Mouse (Mus musculus): Measurements from ENCODE around the gene Wdr95. TPM values are rescaled to one million over a fixed set of nuclear protein-coding genes. Genes with fewer than 3 reads are reported as not detected.

The Wdr95 gene
- polyA plus RNA-seq, 1 experiment, result 0.49 TPM

DNA sequence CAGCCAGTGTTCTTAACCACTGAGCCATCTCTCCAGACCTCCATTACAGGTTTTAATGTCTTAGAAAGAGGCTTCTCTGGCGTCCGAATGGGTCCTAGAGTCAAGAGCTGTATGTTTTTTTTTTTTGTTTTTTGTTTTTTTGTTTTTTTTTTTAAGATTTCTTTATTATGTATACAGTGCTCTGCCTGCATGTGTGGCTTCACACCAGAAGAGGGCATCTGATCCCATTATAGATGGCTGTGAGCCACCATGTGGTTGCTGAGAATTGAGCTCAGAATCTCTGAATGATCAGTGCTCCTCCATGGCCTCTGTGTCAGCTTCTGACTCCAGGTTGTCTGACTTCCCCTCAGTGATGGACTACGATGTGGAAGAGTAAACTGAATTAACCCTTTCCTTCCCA lies 129.5 kb downstream of the Wdr95 start:
- Histone ChIP-seq H3K27me3 (ENCODE audit: control insufficient read depth, insufficient read depth, low read length) (no peaks in the 10 kb centered on the region), H3K36me3 (ENCODE audit: control insufficient read depth, insufficient read depth, low read length) (no peaks in the 10 kb centered on the region), H3K27ac (ENCODE audit: insufficient read depth, low read length) (no peak overlapping the region), H3K4me1 (ENCODE audit: control insufficient read depth, insufficient read depth, insufficient read length) (no peaks in the 10 kb centered on the region), H3K4me3 (ENCODE audit: extremely low read depth, insufficient read depth, insufficient read length) (no peak overlapping the region)
- DNase-seq (ENCODE audit: low read depth in 1 of 2, low spot score in 2 of 2), result no peak
- 63% methylated on average over 3 of the region's 3 CpGs for WGBS
- TF ChIP-seq POLR2A (IDR thresholded peaks at IDR 0.05; ENCODE audit: low read depth, low read length) (no peak), CTCF (IDR thresholded peaks at IDR 0.05; ENCODE audit: extremely low read depth, insufficient read depth, insufficient read length, insufficient replicate concordance) (no peak)

GRCm38 (mm10) chr5:149658741-149659413 lies 130.4 kb downstream of the Wdr95 start:
- 60% methylated on average over 9 of the region's 9 CpGs for WGBS
- DNase-seq (ENCODE audit: low read depth in 1 of 2, low spot score in 2 of 2), result no peak
- TF ChIP-seq CTCF (IDR thresholded peaks at IDR 0.05; ENCODE audit: extremely low read depth, insufficient read depth, insufficient read length, insufficient replicate concordance) (no peak), POLR2A (IDR thresholded peaks at IDR 0.05; ENCODE audit: low read depth, low read length) (no peak)
- Histone ChIP-seq H3K4me1 (ENCODE audit: control insufficient read depth, insufficient read depth, insufficient read length) (no peaks in the 10 kb centered on the region), H3K27me3 (ENCODE audit: control insufficient read depth, insufficient read depth, low read length) (no peaks in the 10 kb centered on the region), H3K36me3 (ENCODE audit: control insufficient read depth, insufficient read depth, low read length) (no peaks in the 10 kb centered on the region), H3K4me3 (ENCODE audit: extremely low read depth, insufficient read depth, insufficient read length) (no peak overlapping the region), H3K27ac (ENCODE audit: insufficient read depth, low read length) (no peak overlapping the region)

- no peaks in the 10 kb centered on the region for H3K4me1 ChIP-seq (ENCODE audit: control insufficient read depth, insufficient read depth, insufficient read length)
- no peak overlapping the region for H3K27ac ChIP-seq (ENCODE audit: insufficient read depth, low read length)
- no peaks in the 10 kb centered on the region for H3K36me3 ChIP-seq (ENCODE audit: control insufficient read depth, insufficient read depth, low read length)
- TF ChIP-seq CTCF (IDR thresholded peaks at IDR 0.05; ENCODE audit: extremely low read depth, insufficient read depth, insufficient read length, insufficient replicate concordance) (no peak), POLR2A (IDR thresholded peaks at IDR 0.05; ENCODE audit: low read depth, low read length) (no peak)
- DNase-seq (ENCODE audit: low read depth in 1 of 2, low spot score in 2 of 2), result no peak
- WGBS, result 50% methylated on average over 9 of the region's 9 CpGs
- no peaks in the 10 kb centered on the region for H3K27me3 ChIP-seq (ENCODE audit: control insufficient read depth, insufficient read depth, low read length)
- no peak overlapping the region for H3K4me3 ChIP-seq (ENCODE audit: extremely low read depth, insufficient read depth, insufficient read length)
These were observed 130.9 kb downstream of the Wdr95 start for GRCm38 (mm10) chr5:149659414-149659780.

GRCm38 (mm10) chr5:149661428-149661827 lies 132.9 kb downstream of the Wdr95 start:
- Histone ChIP-seq H3K4me1 (ENCODE audit: control insufficient read depth, insufficient read depth, insufficient read length) (no peaks in the 10 kb centered on the region), H3K36me3 (ENCODE audit: control insufficient read depth, insufficient read depth, low read length) (no peaks in the 10 kb centered on the region), H3K4me3 (ENCODE audit: extremely low read depth, insufficient read depth, insufficient read length) (no peak overlapping the region), H3K27me3 (ENCODE audit: control insufficient read depth, insufficient read depth, low read length) (no peaks in the 10 kb centered on the region), H3K27ac (ENCODE audit: insufficient read depth, low read length) (no peak overlapping the region)
- TF ChIP-seq POLR2A (IDR thresholded peaks at IDR 0.05; ENCODE audit: low read depth, low read length) (no peak), CTCF (IDR thresholded peaks at IDR 0.05; ENCODE audit: extremely low read depth, insufficient read depth, insufficient read length, insufficient replicate concordance) (no peak)
- WGBS, result 89% methylated on average over 6 of the region's 6 CpGs
- DNase-seq (ENCODE audit: low read depth in 1 of 2, low spot score in 2 of 2), result no peak

Other genes starting within 250 kb of the Wdr95 start
- 0.57 and 1.1 TPM in 2 replicates for gene Medag, start 116.9 kb upstream of the Wdr95 start, polyA plus RNA-seq (2012; rRNA removed)
- not detected in 2 replicates for gene Tex26, start 89.0 kb upstream of the Wdr95 start, polyA plus RNA-seq (2012; rRNA removed)
- gene Hsph1, start 107.7 kb downstream of the Wdr95 start, polyA plus RNA-seq (2012; rRNA removed), result 7.7 and 9.5 TPM in 2 replicates
- 2.2 and 2.3 TPM in 2 replicates for gene B3glct, start 149.6 kb downstream of the Wdr95 start, polyA plus RNA-seq (2012; rRNA removed)